Mouse (Mus musculus) kidney, embryonic 14.5 days (tissue): ENCODE results near the gene Sardh. TPM values are rescaled to one million over a fixed set of nuclear protein-coding genes. Genes with fewer than 3 reads are reported as not detected.

Experiments
- ATAC-seq: fragments of 200-750 bp; cut with Nextera tagmentation; 2 replicates; pipeline ENCODE4 v1.8.0; 2017; ENCODE audit warnings: moderate number of reproducible peaks, mild to moderate bottlenecking, moderate TSS enrichment, moderate library complexity; ENCODE audit not compliant: low FRiP score, low TSS enrichment
- H3K27ac ChIP-seq: fragments of 300-500 bp; sonication (generic); 2 replicates; pipeline ENCODE4 v1.5.1; 2014; ENCODE audit warnings: low read depth, mild to moderate bottlenecking, low read length, moderate library complexity, mixed read lengths
- H3K27me3 ChIP-seq: fragments of 300-500 bp; sonication (generic); 2 replicates; pipeline ENCODE4 v1.6.1; 2014; ENCODE audit warnings: mild to moderate bottlenecking, low read length; ENCODE audit not compliant: control insufficient read depth, insufficient read depth
- H3K36me3 ChIP-seq: fragments of 300-500 bp; sonication (generic); 2 replicates; pipeline ENCODE4 v1.6.1; 2014; ENCODE audit warnings: low read length, mixed read lengths; ENCODE audit not compliant: control insufficient read depth, insufficient read depth
- H3K4me1 ChIP-seq: fragments of 300-500 bp; sonication (generic); 2 replicates; pipeline ENCODE4 v1.6.1; 2014; ENCODE audit warnings: low read length, mixed read lengths; ENCODE audit not compliant: control insufficient read depth, insufficient read depth
- H3K4me2 ChIP-seq: fragments of 300-500 bp; sonication (generic); replicated peaks from 2 replicates; pipeline ENCODE4 v1.6.1; 2014; ENCODE audit warnings: low read depth, mild to moderate bottlenecking, low read length
- H3K4me3 ChIP-seq: fragments of 300-500 bp; sonication (generic); 2 replicates; pipeline ENCODE4 v1.5.1; 2014; ENCODE audit warnings: mild to moderate bottlenecking, low read length
- H3K9ac ChIP-seq: fragments of 300-500 bp; sonication (generic); 2 replicates; pipeline ENCODE4 v1.6.1; 2014; ENCODE audit warnings: low read depth, mild to moderate bottlenecking, low read length, moderate library complexity
- H3K9me3 ChIP-seq: fragments of 300-500 bp; sonication (generic); 2 replicates; pipeline ENCODE4 v1.6.1; 2016; ENCODE audit warnings: low read length; ENCODE audit not compliant: control insufficient read depth
- WGBS: fragments of 180-500 bp; shearing (Covaris S2); extraction: QIAGEN DNeasy Blood & Tissue Kit; methylation state at CpG from one replicate; pipeline ENCODE4 v1.1.7; 2014; 5-methylcytosine and 5-hydroxymethylcytosine counted together
- polyA plus RNA-seq: library from polyadenylated mRNA; unstranded; fragments of >200 nt; fragmentation: Nextera tagmentation; extraction: Ambion mirVana; gene quantifications from 2 replicates; pipeline ENCODE4 v1.2.1, GENCODE M21; 2014

Gene Sardh
- polyA plus RNA-seq, 1 experiment from 2014 or later, result 29.9 TPM

- no peaks in the 10 kb centered on the region for H3K27me3 ChIP-seq
- H3K27ac ChIP-seq, result no peak overlapping the region
- H3K4me1 ChIP-seq, result no peaks in the 10 kb centered on the region
- H3K9ac ChIP-seq, result no peak overlapping the region
- H3K36me3 ChIP-seq, result no peaks in the 10 kb centered on the region; the same call in 1 of the 2 replicates
- H3K4me2 ChIP-seq, result no peak overlapping the region
- H3K9me3 ChIP-seq, result no peaks in the 10 kb centered on the region
- 80% methylated on average over 1 of the region's 1 CpGs for WGBS
- no peak for ATAC-seq
- no peak overlapping the region for H3K4me3 ChIP-seq
Observed at GRCm38 (mm10) chr2:27200586-27200985, 47.6 kb downstream of the Sardh start.

GRCm38 (mm10) chr2:27198551-27199246, 49.4 kb downstream of the Sardh start:
- ATAC-seq, result no peak
- Histone ChIP-seq H3K4me1 (no peaks in the 10 kb centered on the region), H3K9me3 (no peaks in the 10 kb centered on the region), H3K27me3 (no peaks in the 10 kb centered on the region), H3K27ac (no peak overlapping the region), H3K9ac (no peak overlapping the region), H3K4me3 (no peak overlapping the region), H3K4me2 (no peak overlapping the region), H3K36me3 (no peaks in the 10 kb centered on the region; the same call in 1 of the 2 replicates)
- 30% methylated on average over 5 of the region's 5 CpGs for WGBS

- H3K4me3 ChIP-seq, result no peak overlapping the region
- no peak overlapping the region for H3K27ac ChIP-seq
- H3K36me3 ChIP-seq, result peaks cover 4% of the 10 kb centered on the region; the same call in 1 of the 2 replicates
- no peak overlapping the region for H3K9ac ChIP-seq
- no peaks in the 10 kb centered on the region for H3K9me3 ChIP-seq
- ATAC-seq, result peak; percentile 77
- no peaks in the 10 kb centered on the region for H3K4me1 ChIP-seq
- no peaks in the 10 kb centered on the region for H3K27me3 ChIP-seq
- no peak overlapping the region for H3K4me2 ChIP-seq
- WGBS, result 31% methylated on average over 4 of the region's 4 CpGs
Observed at GRCm38 (mm10) chr2:27189994-27190393, 58.1 kb downstream of the Sardh start.

- H3K36me3 ChIP-seq, result peaks cover 4% of the 10 kb centered on the region; the same call in 1 of the 2 replicates
- H3K9me3 ChIP-seq, result no peaks in the 10 kb centered on the region
- no peak overlapping the region for H3K27ac ChIP-seq
- H3K4me3 ChIP-seq, result no peak overlapping the region
- no peak overlapping the region for H3K9ac ChIP-seq
- peaks cover 12% of the 10 kb centered on the region; the same call in 1 of the 2 replicates for H3K4me1 ChIP-seq
- no peak overlapping the region for H3K4me2 ChIP-seq
- whole genome bisulfite sequencing, result 73% methylated on average over 6 of the region's 6 CpGs
- no peaks in the 10 kb centered on the region for H3K27me3 ChIP-seq
- ATAC-seq, result no peak
Observed at GRCm38 (mm10) chr2:27187531-27187930, 60.6 kb downstream of the Sardh start.

- Histone ChIP-seq H3K27ac (peak overlapping the region; percentile 30; the same call in 1 of the 2 replicates), H3K4me2 (no peak overlapping the region), H3K4me3 (no peak overlapping the region), H3K36me3 (no peaks in the 10 kb centered on the region), H3K9me3 (no peaks in the 10 kb centered on the region), H3K9ac (no peak overlapping the region), H3K27me3 (no peaks in the 10 kb centered on the region), H3K4me1 (peaks cover 12% of the 10 kb centered on the region; the same call in 1 of the 2 replicates)
- 24% methylated on average over 12 of the region's 12 CpGs for WGBS
- ATAC-seq, result peak; percentile 66; the same call in 1 of the 2 replicates
Observed at GRCm38 (mm10) chr2:27183734-27184133, 64.4 kb downstream of the Sardh start.

- H3K36me3 ChIP-seq, result no peaks in the 10 kb centered on the region
- ATAC-seq, result no peak
- no peak overlapping the region for H3K27ac ChIP-seq
- H3K9ac ChIP-seq, result no peak overlapping the region
- H3K4me3 ChIP-seq, result no peak overlapping the region
- 62% methylated on average over 4 of the region's 4 CpGs for WGBS
- no peaks in the 10 kb centered on the region for H3K27me3 ChIP-seq
- no peak overlapping the region for H3K4me2 ChIP-seq
- H3K4me1 ChIP-seq, result peaks cover 12% of the 10 kb centered on the region; the same call in 1 of the 2 replicates
- no peaks in the 10 kb centered on the region for H3K9me3 ChIP-seq
Observed at GRCm38 (mm10) chr2:27181907-27182306, 66.2 kb downstream of the Sardh start.

GRCm38 (mm10) chr2:27179101-27179500, 69.0 kb downstream of the Sardh start:
- Histone ChIP-seq H3K4me3 (no peak overlapping the region), H3K27me3 (no peaks in the 10 kb centered on the region), H3K36me3 (no peaks in the 10 kb centered on the region), H3K9me3 (no peaks in the 10 kb centered on the region), H3K9ac (no peak overlapping the region), H3K4me2 (no peak overlapping the region), H3K4me1 (peaks cover 10% of the 10 kb centered on the region; the same call in 1 of the 2 replicates), H3K27ac (no peak overlapping the region)
- no peak for ATAC-seq
- WGBS, result 76% methylated on average over 8 of the region's 8 CpGs

GRCm38 (mm10) chr2:27175696-27176267, 72.4 kb downstream of the Sardh start:
- no peaks in the 10 kb centered on the region for H3K9me3 ChIP-seq
- H3K36me3 ChIP-seq, result no peaks in the 10 kb centered on the region
- ATAC-seq, result no peak
- H3K4me2 ChIP-seq, result no peak overlapping the region
- no peak overlapping the region for H3K4me3 ChIP-seq
- H3K4me1 ChIP-seq, result no peaks in the 10 kb centered on the region
- H3K9ac ChIP-seq, result no peak overlapping the region
- whole genome bisulfite sequencing, result 85% methylated on average over 10 of the region's 10 CpGs
- no peaks in the 10 kb centered on the region for H3K27me3 ChIP-seq
- no peak overlapping the region for H3K27ac ChIP-seq

GRCm38 (mm10) chr2:27174242-27174641, 73.9 kb downstream of the Sardh start:
- Histone ChIP-seq H3K4me3 (no peak overlapping the region), H3K9me3 (no peaks in the 10 kb centered on the region), H3K27me3 (no peaks in the 10 kb centered on the region), H3K4me2 (no peak overlapping the region), H3K9ac (no peak overlapping the region), H3K27ac (no peak overlapping the region), H3K36me3 (no peaks in the 10 kb centered on the region), H3K4me1 (no peaks in the 10 kb centered on the region)
- ATAC-seq, result no peak
- 84% methylated on average over 2 of the region's 2 CpGs for WGBS
